Mouse (Mus musculus): ENCODE results near the gene Wdr91.
A peak's percentile ranks its signal among the peaks of the same experiment; 100 is the strongest.

Gene Wdr91

GRCm38 (mm10) chr6:34879101-34879740 lies 31.5 kb downstream of the Wdr91 start:
- DNase-seq (ENCODE audit: low spot score in 2 of 2): no peak

- DNase-seq (ENCODE audit: low spot score in 2 of 2): peak; percentile 90 to 93
Observed at GRCm38 (mm10) chr6:34877509-34878321, 33.0 kb downstream of the Wdr91 start, which contains the start of gene Cyren. TSS of gene Cyren (minus strand) at chr6:34878060.

GRCm38 (mm10) chr6:34876835-34877156 lies 33.9 kb downstream of the Wdr91 start:
- DNase-seq (ENCODE audit: low spot score in 2 of 2): peak in 1 of 2 experiments; percentile 55

- DNase-seq (ENCODE audit: low spot score in 2 of 2): peak in 1 of 2 experiments; percentile 58
Observed at GRCm38 (mm10) chr6:34875966-34876834, 34.5 kb downstream of the Wdr91 start.

- peak in 1 of 2 experiments; percentile 52 for DNase-seq (ENCODE audit: low spot score in 2 of 2)
Observed at GRCm38 (mm10) chr6:34875268-34875761, 35.4 kb downstream of the Wdr91 start.

GRCm38 (mm10) chr6:34874101-34874921 lies 36.4 kb downstream of the Wdr91 start:
- DNase-seq (ENCODE audit: low spot score in 2 of 2): peak in 1 of 2 experiments; percentile 57

DNA sequence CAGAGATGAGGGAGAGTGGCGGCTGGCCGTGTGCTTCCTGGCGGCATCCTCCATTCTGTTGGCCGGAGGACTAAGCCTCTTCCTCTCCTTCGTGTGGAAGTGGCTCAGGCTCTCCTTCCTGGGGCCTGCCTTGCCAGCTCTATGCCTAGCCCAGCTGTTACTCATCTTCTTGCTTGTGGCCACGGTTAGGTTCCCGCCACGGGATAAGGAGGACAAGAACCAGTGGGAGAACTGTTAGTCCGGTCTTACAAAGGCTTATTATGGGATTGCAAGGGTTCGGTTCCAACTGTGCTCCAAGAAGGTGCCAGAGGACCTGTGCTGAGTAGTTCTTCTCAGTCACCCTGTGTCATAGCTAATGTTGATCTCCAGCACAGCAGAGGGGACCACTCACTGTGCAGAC lies 37.8 kb downstream of the Wdr91 start:
- DNase-seq (ENCODE audit: low spot score in 2 of 2): peak in 1 of 2 experiments; percentile 15

DNA sequence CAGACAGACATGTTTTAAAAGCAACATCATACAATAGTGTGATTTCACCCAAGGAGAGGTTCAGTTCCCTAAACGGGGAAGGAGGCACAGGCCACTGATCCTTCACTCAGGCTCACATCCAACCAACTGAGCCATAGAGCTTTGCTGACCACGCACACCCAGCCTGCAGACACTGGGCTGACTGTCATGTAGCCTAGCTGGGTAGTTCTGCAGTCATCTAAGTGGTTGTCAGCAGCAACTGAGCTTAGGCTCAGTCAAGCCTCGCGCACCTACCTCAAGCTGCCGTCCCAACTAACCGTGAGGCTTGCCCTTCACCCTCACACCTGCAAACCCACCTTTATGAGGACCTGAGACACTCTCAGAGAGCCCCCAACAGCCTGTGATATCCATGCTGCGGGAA lies 38.7 kb downstream of the Wdr91 start:
- peak in 1 of 2 experiments; percentile 17 for DNase-seq (ENCODE audit: low spot score in 2 of 2)

DNA sequence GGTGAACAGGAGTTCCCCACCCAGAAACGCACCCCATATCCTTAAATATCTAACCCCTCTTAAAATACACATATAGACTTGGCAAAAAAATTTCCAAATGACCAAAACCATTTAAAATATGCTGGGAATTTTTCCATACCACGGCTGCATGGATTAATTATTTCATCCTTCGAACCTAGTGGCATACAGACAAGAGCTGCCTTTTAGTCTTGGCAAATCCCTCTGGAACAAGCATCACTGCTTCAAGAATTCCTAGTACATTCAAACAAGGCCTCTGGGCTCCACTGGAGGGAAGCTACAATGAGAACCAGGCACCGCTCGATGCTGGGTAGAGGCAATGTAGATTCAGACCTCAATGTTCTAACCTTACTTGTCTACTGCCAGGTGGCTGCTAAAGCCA lies 40.0 kb downstream of the Wdr91 start:
- DNase-seq (ENCODE audit: low spot score in 2 of 2): peak in 1 of 2 experiments; percentile 13

GRCm38 (mm10) chr6:34870136-34870535 lies 40.5 kb downstream of the Wdr91 start:
- peak in 1 of 2 experiments; percentile 13 for DNase-seq (ENCODE audit: low spot score in 2 of 2)

DNA sequence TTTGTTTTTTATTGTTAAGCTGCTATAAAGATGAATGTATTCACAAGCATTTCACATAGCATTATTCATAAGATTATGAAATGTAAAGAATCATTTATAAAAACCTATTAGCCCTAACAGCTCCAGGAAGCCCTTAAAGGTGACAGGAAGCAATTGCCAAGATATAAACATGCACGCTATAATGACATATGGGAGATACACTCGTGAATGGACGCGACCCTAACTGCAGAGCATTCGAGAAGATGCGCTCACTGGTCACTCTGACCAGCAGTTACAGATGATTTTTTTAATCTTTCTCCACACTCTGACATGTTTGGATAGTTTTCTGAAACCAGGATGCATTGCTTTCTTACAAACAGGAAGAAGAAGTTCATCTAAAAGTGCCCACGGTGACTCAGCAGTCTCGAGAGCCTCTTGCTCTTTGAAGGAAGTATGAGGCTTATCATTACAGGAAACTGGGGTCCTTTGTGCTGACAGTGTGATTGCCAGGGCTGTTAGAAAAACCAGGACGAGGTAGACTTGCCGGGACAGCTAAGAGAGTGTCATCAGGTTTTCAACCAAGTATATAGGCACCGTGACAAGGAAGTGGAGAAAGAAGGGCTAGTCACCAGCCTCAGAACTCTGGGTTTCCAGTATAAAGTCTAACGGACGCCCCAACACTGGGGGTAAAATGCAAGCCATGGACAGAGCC lies 41.3 kb downstream of the Wdr91 start:
- DNase-seq (ENCODE audit: low spot score in 2 of 2): peak in 1 of 2 experiments; percentile 14

GRCm38 (mm10) chr6:34868507-34869217 lies 42.0 kb downstream of the Wdr91 start:
- DNase-seq (ENCODE audit: low spot score in 2 of 2): peak in 1 of 2 experiments; percentile 17

- DNase-seq (ENCODE audit: low spot score in 2 of 2): peak in 1 of 2 experiments; percentile 8
Observed at GRCm38 (mm10) chr6:34867995-34868350, 42.7 kb downstream of the Wdr91 start.

DNA sequence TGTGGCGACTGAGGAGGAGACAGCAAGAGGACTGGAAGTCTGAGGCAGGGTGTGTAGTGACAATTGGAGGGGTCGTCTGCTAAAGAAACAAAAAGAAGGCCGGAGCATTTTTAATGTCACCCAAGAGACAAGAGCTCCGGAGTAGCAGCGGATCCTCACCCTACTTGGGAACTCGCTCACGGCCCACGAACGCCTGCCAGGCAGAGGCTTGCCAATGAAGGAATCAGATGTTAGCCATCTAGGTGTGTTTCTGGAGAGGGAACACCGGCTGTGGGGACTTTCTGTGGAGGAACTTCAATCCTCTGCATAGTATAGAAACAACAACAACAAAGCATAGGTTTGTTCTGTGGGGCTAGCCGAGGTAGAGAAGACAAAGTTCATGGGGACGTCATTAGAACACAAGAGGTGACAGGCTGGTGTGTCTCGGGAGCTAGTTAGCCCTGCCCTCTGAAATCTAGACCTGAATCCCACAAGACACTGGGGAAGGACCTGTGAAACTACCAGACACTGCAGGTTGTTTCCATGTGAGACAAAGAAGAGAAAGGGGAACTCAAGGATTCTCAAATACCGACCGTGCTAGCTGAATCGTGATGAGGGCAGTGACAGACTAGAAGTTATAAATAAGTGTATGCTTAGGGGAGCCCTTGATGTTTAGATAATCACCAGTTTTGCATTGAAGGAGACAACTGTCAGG lies 43.2 kb downstream of the Wdr91 start:
- DNase-seq (ENCODE audit: low spot score in 2 of 2): no peak

DNA sequence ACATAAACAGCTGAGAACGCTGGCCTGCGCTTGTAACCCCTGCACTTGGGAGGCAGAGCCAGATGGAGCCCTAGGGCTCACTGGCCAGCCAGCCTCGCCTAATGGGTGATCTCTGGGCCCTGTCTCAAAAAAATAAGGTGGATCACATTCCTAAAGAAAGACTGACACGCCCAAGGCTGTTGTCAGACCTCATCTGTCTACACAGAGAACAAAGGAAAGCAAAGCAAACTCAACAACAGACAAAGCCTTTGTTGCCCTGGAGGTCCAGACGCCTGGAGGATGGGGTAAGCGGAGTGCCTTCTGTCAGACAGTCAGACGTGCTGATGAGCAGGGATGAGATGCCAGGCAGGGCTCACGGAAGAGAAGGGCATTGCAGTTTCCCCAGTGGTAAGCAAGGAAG lies 43.9 kb downstream of the Wdr91 start:
- DNase-seq (ENCODE audit: low spot score in 2 of 2): no peak

- DNase-seq (ENCODE audit: low spot score in 2 of 2): no peak
Observed at GRCm38 (mm10) chr6:34865711-34866593, 44.7 kb downstream of the Wdr91 start.

DNA sequence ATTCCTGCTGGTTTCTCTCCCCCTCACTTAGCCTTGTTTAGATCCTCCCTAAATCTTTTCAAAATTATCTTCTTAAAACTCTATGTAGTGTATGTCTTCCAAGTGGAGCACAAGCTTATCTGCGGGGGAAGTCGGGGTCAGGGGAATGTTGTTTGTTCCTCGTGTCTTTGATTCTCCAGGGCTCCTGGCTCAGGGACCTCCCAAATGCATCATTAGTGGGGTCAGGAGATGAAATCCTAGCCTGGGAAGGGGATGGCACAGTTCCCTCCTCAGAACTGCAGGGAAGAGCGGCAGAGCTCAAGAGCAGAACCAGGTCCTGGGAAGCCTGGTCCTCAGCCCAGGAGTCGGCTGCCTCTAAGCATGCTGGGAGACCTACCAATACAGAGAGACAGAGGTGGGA lies 45.5 kb downstream of the Wdr91 start:
- no peak for DNase-seq (ENCODE audit: low spot score in 2 of 2)

Data from urinary bladder, postnatal 4 days (tissue).